Mouse (Mus musculus): Measurements from ENCODE around the gene Stra6.

GRCm38 (mm10) chr9:58084586-58084985 is 21.0 kb downstream of the Stra6 start:
- TF ChIP-seq POLR2A (IDR thresholded peaks at IDR 0.05; ENCODE audit: borderline replicate concordance, extremely low read depth, low read depth, low read length) (no peak), CTCF (IDR thresholded peaks at IDR 0.05; ENCODE audit: insufficient read depth, low read length) (no peak)
